Mouse (Mus musculus) right cerebral cortex, postnatal 10 days (tissue): Measurements from ENCODE around the gene Rb1.

ENCODE experiments used
- DNase-seq, 2 experiments: peaks; one replicate each; pipeline ENCODE4 v3.0.0; 2021; ENCODE audit warnings: low spot score in 2 of 2

Rb1 gene

GRCm38 (mm10) chr14:73262210-73262609, 63.4 kb downstream of the Rb1 start:
- DNase-seq: no peak

DNA sequence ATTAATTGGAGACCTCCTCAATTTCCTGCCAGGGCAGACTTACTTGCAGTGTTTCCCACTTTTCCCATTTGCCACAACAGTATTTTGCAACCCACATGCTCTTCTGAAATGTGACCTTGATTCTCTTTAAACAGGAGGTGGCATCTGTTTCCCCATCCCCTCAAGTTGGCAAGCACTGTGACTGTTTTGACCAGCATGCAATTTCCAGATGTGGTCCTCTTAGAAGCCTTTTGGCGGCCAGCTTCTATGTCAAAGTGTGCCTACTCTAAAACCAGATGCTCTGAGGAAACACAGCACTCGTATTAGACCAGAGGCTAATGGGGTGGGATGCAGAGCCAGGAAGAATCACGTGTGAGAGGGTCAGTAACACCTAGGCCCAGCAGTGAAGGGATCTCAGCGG, 67.4 kb downstream of the Rb1 start:
- no peak for DNase-seq

DNA sequence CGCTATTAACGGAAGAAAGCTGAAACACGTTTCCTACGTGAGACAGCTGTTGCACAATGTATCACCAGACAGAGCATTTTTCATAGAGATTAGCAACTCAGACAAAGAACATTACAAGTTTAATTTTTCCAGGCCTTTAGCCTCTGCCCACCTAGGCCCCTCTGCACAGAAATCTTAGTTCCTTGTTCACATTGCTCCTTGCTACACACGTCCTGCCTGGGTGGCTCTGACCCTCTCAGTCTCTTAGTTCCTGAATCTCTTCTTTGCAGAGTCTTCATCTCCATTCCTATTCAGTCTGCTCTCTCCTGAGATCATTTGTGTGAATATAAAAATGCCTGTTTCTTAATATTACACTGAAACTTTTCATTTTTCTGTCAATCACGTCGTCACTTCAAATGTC, 68.3 kb downstream of the Rb1 start:
- no peak for DNase-seq

DNA sequence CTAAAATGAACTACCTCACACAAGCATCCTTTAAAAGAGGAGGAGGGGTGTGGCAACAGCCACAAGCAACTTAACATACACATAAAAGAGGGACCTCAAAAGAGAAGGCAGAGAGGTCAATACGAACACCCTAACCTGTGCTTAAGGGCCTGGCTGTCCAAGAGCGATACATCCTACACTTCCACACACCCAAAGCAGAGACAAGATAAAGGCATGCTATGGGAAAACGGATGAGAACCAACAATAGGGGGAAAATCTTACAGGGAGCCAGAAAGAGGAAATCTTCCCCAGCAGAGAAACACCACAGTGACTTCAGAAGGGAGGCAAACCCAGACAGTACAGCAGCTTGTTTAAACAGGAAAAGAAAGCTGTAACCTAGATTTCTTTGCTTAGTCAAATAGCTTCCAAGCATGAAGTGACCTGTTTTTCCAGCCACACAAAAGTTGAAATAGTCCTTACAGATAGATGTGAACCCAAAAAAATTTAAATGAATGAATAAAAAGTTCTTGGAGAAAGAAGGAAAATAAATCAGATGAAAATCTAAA, 70.1 kb downstream of the Rb1 start:
- DNase-seq: no peak

DNA sequence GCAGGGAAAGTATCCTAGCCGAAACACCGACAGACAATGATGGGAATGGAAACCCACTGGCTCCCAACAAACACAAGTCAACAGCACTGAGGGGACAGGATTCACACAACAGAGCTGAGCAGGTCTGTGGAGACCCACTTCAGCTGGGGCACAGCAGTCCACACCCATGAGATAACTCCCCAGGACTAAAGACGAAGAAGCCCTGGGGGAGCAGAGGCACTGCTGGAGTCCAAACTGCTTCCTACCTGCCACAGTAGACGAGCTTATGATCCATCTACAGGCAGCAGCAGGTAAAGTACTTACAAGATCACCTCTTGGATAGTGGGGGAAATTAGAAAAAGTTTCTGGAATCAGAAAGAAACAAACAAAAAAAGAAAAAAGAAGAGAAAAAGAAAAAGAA, 71.2 kb downstream of the Rb1 start:
- no peak for DNase-seq

DNA sequence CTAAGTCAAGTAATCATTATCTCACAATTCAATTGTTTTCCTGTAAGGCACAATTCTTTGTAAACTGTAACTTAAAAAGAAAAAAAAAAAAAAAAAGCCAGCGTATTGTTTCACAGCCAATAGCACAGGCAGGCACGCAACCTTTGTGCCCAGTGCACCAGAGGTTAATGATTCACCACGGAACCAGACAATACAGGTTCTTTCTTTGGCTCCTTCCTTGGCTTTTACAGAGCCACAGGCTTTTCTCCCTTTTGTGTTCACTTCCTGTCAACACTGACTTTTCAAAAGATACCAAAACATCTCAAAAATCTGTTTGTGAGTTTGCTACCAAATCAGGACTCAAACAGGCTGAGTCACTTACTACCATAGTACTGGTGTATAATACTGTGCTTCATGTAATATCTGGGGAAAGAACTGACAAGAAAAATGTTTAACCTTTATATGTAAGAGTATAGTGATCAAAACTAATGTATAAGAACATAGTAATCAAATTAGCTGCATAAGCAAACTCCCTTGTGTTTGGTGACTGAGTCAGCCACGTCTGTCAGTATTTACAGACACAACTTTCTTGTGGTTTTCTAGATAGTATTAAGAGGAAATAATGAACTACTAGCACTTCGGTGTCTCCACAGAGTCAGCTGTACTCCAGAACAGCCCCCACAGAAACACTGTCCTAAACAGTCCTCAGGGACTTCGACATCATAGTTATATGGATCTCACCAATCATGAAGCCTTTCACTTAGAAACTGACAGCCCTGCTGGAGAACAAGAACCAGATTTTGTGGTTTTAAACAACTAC, 72.0 kb downstream of the Rb1 start:
- DNase-seq: no peak

DNA sequence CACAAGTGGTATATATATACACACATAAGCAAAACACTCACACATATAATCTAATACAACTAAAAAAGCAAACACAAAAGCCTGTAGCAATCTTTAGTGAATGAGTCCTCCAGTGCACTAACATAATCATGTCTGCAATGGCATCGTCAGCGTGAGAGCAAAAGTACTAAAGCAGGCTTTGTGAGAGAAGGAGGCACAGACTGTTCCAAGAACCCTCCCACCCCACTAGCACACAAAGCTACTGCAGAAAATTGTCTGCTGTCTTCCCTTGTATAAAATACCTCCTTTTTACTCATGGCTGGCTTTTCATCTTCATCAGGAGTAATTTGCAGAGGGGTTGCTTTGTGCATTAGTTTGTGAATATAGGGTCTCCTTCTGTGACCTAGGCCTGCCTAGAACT, 73.3 kb downstream of the Rb1 start:
- DNase-seq: no peak

- no peak for DNase-seq
Observed at GRCm38 (mm10) chr14:73250056-73250455, 75.6 kb downstream of the Rb1 start.

DNA sequence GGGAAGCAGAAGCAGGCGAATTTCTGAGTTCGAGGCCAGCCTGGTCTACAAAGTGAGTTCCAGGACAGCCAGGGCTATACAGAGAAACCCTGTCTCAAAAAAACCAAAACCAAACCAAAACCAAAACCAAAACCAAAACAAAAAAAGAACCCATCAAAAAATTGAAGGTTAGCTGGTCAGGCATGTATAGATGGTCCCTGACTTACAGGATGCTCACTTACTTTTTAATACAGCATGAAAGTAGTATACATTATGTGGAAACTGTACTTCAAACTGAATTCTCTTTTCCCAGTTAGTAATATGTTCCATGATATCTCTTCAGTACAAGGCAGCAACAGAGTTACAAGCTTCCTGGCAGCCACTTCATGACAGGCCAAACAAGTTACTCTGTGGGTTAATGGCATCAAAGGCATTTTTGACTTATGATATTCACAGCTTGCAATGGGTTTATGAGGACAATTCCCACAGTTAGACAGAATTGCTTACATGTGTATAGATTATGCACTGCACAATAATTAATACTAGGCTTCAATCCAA, 81.5 kb downstream of the Rb1 start:
- DNase-seq: no peak

GRCm38 (mm10) chr14:73239857-73240256, 85.8 kb downstream of the Rb1 start:
- no peak for DNase-seq

GRCm38 (mm10) chr14:73239291-73239690, 86.3 kb downstream of the Rb1 start:
- no peak for DNase-seq

GRCm38 (mm10) chr14:73238498-73239250, 86.9 kb downstream of the Rb1 start:
- DNase-seq: peak; percentile 27 to 31

- peak; percentile 36 to 38 for DNase-seq
Observed at GRCm38 (mm10) chr14:73237848-73238321, 87.7 kb downstream of the Rb1 start, which contains the start of gene Lpar6. Gene Lpar6 (plus strand): TSS chr14:73237895.

DNA sequence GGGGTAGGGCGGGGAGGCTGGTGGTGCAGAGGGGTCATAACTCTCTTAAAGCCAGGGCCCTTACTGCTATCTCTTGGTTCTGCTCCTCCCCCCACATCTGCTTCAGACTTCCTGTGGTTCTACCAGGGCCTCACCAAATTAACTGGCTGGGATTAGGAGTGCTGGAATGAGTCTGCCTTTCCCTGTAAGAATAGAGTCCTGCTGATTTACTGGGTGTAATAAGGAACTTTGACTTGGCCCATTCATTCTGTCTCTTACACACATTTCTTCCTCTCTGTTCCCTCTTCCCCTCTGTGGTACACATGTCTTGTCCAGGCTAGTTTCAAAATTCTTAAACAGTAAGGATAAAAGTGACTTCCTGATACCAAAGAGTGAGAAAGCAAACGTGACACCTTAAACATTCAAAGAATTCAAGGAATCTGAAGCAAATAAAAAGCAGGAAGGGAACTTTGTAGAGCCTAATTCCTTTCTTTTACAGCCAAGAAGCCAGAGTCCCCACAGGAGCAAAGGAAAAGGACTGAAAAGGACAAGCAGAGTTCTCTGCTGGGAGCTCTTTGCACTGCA, 91.1 kb downstream of the Rb1 start:
- DNase-seq: no peak

GRCm38 (mm10) chr14:73231286-73231982, 94.2 kb downstream of the Rb1 start:
- no peak for DNase-seq

DNA sequence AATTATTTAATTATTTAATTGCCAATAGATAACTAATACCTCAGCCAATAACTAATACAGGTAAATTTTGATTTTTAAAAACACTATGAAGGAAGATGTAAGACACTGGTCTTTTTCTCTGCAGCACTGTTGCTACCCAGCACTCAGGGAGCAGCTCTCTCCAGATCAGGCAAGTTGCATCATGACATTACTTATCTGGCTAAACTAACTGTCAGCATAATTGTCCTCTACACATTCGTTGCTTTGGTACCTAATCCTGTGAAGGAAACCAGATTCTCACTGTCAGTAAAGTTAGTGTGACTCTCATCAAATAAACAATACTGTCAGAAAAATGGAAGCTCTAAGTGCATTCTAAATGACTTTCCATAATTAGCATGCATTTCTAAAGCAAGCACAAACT, 98.8 kb downstream of the Rb1 start:
- no peak for DNase-seq

DNA sequence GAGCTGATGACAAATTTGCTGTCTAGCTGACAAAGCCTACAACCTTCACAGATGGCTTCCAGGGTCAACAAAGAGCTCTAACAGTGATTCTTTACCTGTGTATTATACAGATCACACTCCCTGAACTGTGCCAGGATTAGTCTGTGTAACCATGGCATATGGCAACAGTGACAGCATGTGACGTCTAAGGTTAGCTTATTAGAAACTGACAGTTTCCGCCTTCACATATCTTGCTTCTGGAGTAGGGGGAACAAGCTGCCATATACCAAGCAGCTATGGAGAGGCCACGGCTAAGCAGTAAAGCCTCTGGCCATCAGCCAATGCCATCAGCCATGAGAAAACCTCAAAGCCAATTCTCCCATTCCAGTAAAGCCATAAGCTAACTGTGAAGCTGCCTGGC, 99.3 kb downstream of the Rb1 start:
- peak in 1 of 2 experiments; percentile 25 for DNase-seq

DNA sequence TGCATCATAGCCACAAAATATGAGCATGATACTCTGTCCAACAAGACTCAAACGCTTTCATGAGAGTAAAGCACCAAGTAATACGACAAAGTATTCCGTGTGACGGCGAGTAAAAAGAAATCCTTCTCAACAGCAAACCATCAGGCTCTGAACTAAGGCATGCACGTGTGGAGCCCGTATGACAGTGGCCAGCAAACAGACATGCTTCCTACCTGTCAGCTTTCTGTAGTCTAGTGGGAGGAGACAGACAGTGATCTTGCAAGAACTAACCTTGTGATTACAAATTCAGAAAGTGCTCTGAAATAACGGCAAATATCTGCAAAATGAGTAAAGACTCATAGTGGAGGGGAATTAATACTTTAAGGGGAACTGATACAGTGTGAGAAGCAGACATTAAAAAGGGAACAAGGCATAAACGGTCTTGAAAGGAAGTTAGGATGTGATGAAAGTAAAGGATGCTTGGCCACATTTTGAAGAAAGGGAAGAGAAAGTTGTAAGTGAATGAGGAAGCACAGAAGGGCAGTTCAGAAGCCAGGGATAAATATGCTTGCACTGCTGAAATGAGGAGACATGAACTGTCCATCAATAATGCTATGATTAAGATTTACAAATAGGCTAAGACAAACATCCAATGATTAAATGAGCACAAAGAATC, 103.2 kb downstream of the Rb1 start:
- no peak for DNase-seq

DNA sequence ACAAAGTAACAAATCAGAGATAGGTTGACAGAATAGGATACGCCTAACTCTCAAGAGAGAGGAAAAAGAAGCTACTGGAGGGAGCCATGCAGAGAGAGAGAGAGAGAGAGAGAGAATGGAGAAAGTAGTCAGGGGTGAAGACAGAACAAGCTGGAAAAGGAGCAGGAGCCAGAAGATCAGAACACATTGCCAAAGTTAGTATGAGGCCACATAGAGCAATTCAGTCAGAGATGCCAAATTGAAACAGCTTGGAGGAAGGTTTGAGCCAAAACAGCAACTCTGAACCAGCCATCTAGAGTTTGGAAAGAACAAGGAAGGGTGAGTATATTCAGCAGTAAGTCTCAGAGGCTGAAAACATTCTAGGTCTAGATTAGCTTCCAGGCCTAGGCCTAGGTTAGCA, 108.6 kb downstream of the Rb1 start:
- no peak for DNase-seq

DNA sequence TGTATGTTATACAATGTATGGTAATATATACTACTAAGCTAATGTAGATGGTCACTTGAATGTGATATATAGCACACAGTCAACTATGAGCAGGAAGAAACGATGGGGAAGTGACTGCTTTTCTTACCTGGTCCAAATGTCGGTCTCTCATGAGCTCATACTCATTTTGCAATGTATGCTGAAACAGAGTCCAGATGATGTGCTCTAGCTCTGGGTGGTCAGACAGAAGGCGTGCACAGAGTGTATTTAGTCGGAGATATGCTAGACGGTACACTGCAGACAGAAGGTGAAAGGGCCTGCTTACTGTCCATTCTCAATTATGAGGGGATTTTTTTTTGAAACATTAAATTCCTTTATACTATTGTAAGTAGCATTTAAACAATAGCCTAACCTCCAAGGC, 114.1 kb downstream of the Rb1 start:
- DNase-seq: no peak

DNA sequence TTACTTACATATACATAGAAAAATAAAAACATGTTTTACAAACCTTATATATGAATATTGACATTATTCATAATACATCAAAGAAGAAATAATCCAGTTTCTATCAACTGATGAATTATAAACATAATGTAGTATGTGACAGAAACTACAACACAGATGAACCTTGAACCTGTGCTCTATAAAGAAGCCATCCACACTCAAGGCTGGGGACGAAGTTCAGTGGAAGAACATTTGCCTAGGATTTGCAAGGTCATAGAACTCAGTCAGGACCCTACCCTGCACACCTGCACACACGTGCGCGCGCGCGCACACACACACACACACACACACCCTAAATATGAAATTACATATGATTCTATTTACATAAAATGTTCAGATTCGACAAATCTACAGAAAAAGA, 115.4 kb downstream of the Rb1 start:
- no peak for DNase-seq
